11 mouse cellular contexts compared by ENCODE assay signal in the genomic region with DNA sequence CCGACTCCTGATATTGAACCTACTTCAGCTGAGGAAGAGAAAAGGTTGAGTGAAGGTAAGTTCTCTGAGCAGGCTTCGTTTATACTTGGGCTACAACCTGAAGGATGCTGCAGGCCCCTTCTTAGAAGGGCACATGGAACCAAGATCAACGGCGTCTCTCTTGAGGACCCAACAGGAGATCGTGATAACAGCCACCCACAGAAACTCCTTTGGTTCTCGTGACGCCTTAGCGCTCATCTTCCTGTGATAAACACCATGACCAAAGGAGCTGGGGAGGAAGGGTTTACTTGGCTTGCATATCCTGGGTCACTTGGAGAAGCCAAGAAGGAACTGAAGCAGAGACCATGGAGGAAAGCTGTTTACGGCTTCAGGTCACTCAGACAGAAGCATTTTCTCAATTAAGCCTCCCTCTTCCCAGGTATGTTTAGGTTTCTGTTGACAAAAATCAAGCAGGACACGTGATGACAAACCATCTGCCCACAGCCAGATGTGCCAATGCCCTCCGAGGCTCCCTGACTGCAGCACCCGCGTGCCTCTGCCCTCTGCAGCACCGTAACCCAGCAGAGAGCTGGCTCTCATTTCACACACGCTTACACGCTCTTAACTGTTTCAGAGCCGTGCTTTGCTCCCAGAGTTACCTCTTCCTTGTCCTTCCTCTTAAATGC. TPM values are rescaled to one million over a fixed set of nuclear protein-coding genes. Genes with fewer than 3 reads are reported as not detected.
DNase-seq lines count a peak whose midpoint lies in the region; ATAC-seq and TF ChIP-seq lines count a peak whose summit lies in the region.
"Had no signal": no experiment of that assay in that cellular context is flagged by ENCODE, and none has a peak within 500 bp of the region (broad histone marks: within the 10 kb centered on the region; RNA-seq: fewer than 3 reads in every experiment).

No protein-coding gene starts in this region.

- no peak for TF ChIP-seq CTCF in thymus, adult 2 months (IDR thresholded peaks at IDR 0.05; ENCODE audit: borderline replicate concordance, control insufficient read depth, extremely low read depth, insufficient read depth, low read length, poor library complexity)
- no peak for TF ChIP-seq CTCF in small intestine, adult 2 months (IDR thresholded peaks at IDR 0.05; ENCODE audit: extremely low read depth, insufficient read length, insufficient replicate concordance, low read depth, low read length)

- no peaks in the 10 kb centered on the region for H3K9me3 ChIP-seq in heart, embryonic 15.5 days (replicated peaks)
- H3K9me3 ChIP-seq: forebrain, embryonic 12.5 days; stomach, embryonic 15.5 days had no signal

- no peak overlapping the region for H3K4me2 ChIP-seq in heart, embryonic 15.5 days
- H3K4me2 ChIP-seq: forebrain, embryonic 12.5 days; stomach, embryonic 15.5 days had no signal

- intact Hi-C loops in heart, postnatal 10 days (cut with DNase I) = loop anchor here (2.0 kb wide), 2 partner anchors 32 to 52 kb away; a partner anchor contains a TSS

- no peaks in the 10 kb centered on the region for H3K27me3 ChIP-seq in heart, embryonic 15.5 days
- no peaks in the 10 kb centered on the region for H3K27me3 ChIP-seq in thymus, adult 2 months (ENCODE audit: control insufficient read depth, insufficient read depth, low read length)
- H3K27me3 ChIP-seq in small intestine, adult 2 months (ENCODE audit: control insufficient read depth, insufficient read depth, low read length) = no peaks in the 10 kb centered on the region
- H3K27me3 ChIP-seq: forebrain, embryonic 12.5 days; stomach, embryonic 15.5 days had no signal

- H3K36me3 ChIP-seq in heart, embryonic 15.5 days = no peaks in the 10 kb centered on the region
- no peaks in the 10 kb centered on the region for H3K36me3 ChIP-seq in thymus, adult 2 months (ENCODE audit: control insufficient read depth, insufficient read depth, low read length)
- H3K36me3 ChIP-seq in small intestine, adult 2 months (ENCODE audit: control insufficient read depth, insufficient read depth, low read length) = no peaks in the 10 kb centered on the region
- H3K36me3 ChIP-seq: forebrain, embryonic 12.5 days; stomach, embryonic 15.5 days had no signal

- peaks cover 62% of the 10 kb centered on the region for H3K4me1 ChIP-seq in heart, embryonic 15.5 days (replicated peaks)
- H3K4me1 ChIP-seq in thymus, adult 2 months (replicated peaks; ENCODE audit: control insufficient read depth, insufficient read depth, low read length) = peaks cover 48% of the 10 kb centered on the region
- peaks cover 11% of the 10 kb centered on the region for H3K4me1 ChIP-seq in small intestine, adult 2 months (ENCODE audit: control insufficient read depth, insufficient read depth, insufficient read length, low read length)

- WGBS in heart, embryonic 15.5 days = 38% methylated on average over 17 of the region's 17 CpGs
- WGBS in thymus, adult 2 months = 18% methylated on average over 17 of the region's 17 CpGs
- WGBS in small intestine, adult 2 months = 68% methylated on average over 17 of the region's 17 CpGs

- H3K9ac ChIP-seq in heart, embryonic 15.5 days = no peak overlapping the region
- H3K9ac ChIP-seq: forebrain, embryonic 12.5 days; stomach, embryonic 15.5 days had no signal

- no peak for DNase-seq in heart, postnatal 10 days
- DNase-seq in thymus, postnatal 0 days (ENCODE audit: low spot score) = peak; percentile 51
- no peak for DNase-seq in thymus, adult 2 months
- peak; percentile 64 for DNase-seq in induced T-regulatory cell, adult 2 months (ENCODE audit: low read depth)
- DNase-seq in cerebellum, adult 9-10 months = no peak
- DNase-seq: retina, postnatal 1 day had no signal

- no peak for TF ChIP-seq POLR2A in thymus, adult 2 months (IDR thresholded peaks at IDR 0.05; ENCODE audit: control insufficient read depth, extremely low read depth, insufficient read depth, low read length, poor library complexity)
- no peak for TF ChIP-seq POLR2A in small intestine, adult 2 months (IDR thresholded peaks at IDR 0.05; ENCODE audit: low read depth, low read length)

- no peak; the same call in 1 of the 2 replicates for ATAC-seq in heart, embryonic 15.5 days (replicated peaks; ENCODE audit: insufficient number of reproducible peaks, insufficient read depth, low FRiP score, low read depth)
- ATAC-seq in frontal cortex, adult (ENCODE audit: low TSS enrichment) = no peak

- H3K27ac ChIP-seq in heart, embryonic 15.5 days = peak overlapping the region; percentile 20; the same call in 1 of the 2 replicates
- H3K27ac ChIP-seq in thymus, adult 2 months (ENCODE audit: control insufficient read depth, insufficient read depth, low read length) = no peak overlapping the region
- peak overlapping the region; percentile 47; the same call in 1 of the 2 replicates for H3K27ac ChIP-seq in small intestine, adult 2 months (ENCODE audit: insufficient read depth, low read depth, low read length)
- H3K27ac ChIP-seq: forebrain, embryonic 12.5 days; stomach, embryonic 15.5 days had no signal

- H3K4me3 ChIP-seq in heart, embryonic 15.5 days = no peak overlapping the region
- H3K4me3 ChIP-seq in thymus, adult 2 months (ENCODE audit: control insufficient read depth, insufficient read depth, low read length) = no peak overlapping the region
- no peak overlapping the region for H3K4me3 ChIP-seq in small intestine, adult 2 months (ENCODE audit: low read depth, low read length)
- H3K4me3 ChIP-seq: forebrain, embryonic 12.5 days; stomach, embryonic 15.5 days had no signal

RNA-seq across cellular contexts. Expression of a gene that starts 52.3 kb away (rescaled TPM):
- polyA plus RNA-seq in heart, embryonic 15.5 days (2015; fragmentation: Nextera tagmentation; extraction: Ambion mirVana) = 16.9 and 21.7 TPM in 2 replicates
- 10 to 100 TPM; 20.6 to 20.7 TPM for total RNA-seq in heart, postnatal 10 days (2021)
- 18.8 and 19.0 TPM in 2 replicates for polyA plus RNA-seq in thymus, postnatal 0 days (2015; fragmentation: Nextera tagmentation; extraction: Ambion mirVana)
- 40.3 and 43.6 TPM in 2 replicates for polyA plus RNA-seq in thymus, adult 2 months (2012; rRNA removed)
- 11.0 and 15.7 TPM in 2 replicates for polyA plus RNA-seq in small intestine, adult 2 months (2012; rRNA removed)

Comparison
In these comparisons a context has a peak if more than half of its experiments do, and no peak if none do; other contexts are left out.
1. DNase-seq: peak in thymus, postnatal 0 days (single experiment) and induced T-regulatory cell, adult 2 months (single experiment); none in heart, postnatal 10 days (0 of 2), thymus, adult 2 months (single experiment) and cerebellum, adult 9-10 months (single experiment).